Mouse (Mus musculus) megakaryocyte progenitor cell, adult 5-6 weeks (primary cell): ENCODE measurements at regions not wholly inside any gene's neighbourhood (a gene's known extent, or its start where the extent isn't known, plus 50 kb on each side); places are given as distances from the start of the nearest gene placed in this dataset.
A peak's percentile ranks its signal among the peaks of the same experiment; 100 is the strongest.

Source experiments
- ATAC-seq: replicated peaks from 2 replicates; pipeline ENCODE4 v1.8.0; 2016; ENCODE audit warnings: mild to moderate bottlenecking, moderate TSS enrichment, inconsistent platforms; ENCODE audit not compliant: poor library complexity

DNA sequence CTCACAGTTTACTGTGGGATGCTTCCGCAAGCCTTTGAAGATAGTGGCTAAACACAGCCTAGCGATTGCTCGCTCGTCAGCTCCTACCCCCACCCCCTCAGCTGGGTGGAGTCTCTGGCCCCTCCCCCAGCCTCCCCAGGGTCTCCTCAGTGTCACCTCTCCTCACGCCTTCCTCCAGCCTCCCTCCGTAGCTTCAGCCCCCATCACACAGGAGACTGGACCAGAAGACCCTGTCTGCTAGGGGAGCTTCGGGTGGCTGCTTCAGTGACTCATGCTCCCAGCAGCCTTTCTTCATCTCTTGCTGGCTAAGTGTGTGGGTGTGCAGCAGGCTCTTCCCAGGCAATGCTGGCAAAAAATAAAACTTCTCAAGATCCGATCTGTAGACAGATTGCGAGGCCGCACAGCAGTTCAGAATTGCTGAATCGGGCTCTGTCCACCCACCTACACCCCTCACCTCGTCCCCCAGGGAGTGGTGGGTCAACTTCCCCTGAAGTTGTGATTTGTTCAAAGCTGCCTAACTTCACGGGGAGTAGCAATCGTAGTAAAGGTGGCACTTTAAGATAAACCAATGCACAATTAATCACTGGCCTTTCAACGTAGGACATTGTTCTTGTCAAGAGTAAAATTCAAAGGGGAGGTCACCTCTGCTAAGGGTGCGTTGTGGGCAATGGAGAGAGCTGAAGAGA lies 61.2 kb upstream of the Ankrd28 start:
- ATAC-seq = no peak

DNA sequence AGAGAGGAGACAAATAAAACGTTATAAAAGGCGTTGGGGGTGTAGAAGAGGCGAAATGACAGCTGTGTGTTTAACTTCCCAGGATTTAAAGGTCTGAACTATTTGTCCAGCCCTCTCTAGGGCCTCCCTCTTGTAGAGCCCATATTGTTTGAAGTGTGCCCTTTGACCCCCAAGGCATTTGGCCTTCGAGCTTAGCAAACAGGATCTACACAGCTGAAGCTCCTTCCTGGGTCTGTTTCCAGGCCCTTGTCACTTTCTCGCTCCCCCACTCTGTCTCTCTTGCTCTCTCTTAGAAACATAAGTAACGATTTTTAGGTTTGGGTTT lies 61.7 kb upstream of the Ankrd28 start:
- ATAC-seq = no peak

DNA sequence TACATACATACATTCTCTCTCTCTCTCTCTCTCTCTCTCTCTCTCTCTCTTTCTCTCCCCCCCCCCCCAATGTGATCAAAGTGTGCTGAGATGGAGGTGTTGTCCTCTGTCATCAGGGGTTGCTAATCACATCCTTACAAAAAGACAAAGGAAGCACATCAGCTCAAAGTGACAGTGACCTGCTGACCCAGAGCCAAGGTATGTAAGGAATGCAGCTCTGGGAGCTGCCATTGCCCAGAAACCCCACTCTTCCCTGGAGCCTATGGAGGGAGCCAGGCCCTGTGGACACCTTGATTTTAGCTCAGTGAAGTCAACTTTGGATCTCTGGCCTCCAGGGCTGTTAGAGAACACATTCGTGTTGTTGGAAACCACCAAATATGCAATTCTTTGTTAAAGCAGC lies 66.0 kb upstream of the Ankrd28 start:
- ATAC-seq = no peak

DNA sequence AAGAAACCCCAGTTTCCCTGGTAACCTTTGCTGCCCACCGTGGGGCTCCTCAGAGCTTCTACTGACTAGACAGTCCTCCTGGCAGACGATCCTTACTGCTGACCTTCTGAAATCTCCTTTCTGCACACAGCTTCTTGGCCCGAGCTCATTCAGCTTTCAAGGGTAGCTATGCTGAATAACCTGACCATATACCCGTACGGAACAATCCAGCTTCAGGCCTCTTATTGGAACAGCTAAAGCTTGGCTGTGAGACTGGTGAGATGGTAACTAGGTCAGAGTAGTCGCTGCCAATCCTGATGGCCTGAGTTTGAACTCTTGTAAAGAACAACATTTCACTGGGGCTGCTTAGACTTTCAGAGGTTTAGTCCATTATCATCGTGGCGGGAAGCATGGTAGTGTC lies 69.1 kb upstream of the Ankrd28 start:
- ATAC-seq = no peak

DNA sequence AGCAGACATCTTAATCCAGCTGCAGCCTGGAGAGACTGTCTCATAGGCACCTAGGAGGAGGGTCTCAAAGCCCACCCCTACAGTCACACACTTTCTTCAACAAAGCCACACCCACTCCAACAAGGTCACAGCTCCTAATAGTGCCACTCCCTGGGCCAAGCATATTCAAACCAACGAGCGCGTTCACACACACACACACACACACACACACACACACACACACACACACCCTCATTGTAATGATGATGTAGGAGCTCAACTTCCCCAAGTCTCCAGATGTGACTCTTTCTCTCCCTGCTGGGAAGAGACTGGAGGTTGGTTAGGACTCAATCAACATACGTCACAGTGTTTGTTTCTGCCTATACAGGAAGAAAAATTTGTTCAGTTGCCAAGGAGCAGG lies 69.5 kb upstream of the Ankrd28 start:
- no peak for ATAC-seq

DNA sequence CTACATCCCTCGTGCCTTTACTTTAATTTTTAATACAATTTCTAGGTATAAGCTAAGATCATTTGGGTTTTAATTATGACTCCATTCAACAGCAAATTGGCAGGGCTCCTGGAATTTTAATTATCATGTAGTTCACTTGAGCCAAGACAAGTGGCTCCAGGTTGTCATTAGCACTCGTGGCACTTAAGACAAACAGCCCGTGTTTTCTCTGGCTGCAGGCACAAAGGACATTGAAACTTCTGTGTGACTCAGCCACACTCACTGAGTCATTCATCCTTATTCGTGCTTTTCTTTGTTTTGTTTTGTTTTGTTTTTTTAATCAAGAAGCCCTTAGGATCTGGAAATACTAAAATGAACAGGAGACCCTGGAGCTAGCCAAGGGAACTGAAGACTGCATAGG lies 71.5 kb upstream of the Ankrd28 start:
- no peak for ATAC-seq

DNA sequence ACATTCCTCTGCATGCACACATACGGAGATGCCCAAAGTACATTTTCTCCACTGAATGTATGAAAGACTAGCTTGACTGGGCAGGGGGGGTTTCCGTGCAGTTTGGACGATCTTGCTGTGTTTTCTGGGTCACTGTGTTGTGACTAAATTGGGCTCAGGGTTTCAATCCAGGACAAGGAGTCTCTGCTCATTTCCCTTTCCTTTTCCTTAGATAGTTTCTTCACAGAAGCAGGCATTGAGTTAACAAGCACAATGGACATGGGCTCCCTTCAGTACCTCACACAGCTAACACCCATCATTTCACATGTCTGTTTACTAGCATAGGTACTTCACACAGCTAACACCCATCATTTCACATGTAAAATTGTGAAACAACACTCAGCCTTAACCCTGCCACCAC lies 73.2 kb upstream of the Ankrd28 start:
- no peak for ATAC-seq

GRCm38 (mm10) chr14:31908591-31908990 lies 78.1 kb upstream of the Ankrd28 start:
- ATAC-seq = no peak

DNA sequence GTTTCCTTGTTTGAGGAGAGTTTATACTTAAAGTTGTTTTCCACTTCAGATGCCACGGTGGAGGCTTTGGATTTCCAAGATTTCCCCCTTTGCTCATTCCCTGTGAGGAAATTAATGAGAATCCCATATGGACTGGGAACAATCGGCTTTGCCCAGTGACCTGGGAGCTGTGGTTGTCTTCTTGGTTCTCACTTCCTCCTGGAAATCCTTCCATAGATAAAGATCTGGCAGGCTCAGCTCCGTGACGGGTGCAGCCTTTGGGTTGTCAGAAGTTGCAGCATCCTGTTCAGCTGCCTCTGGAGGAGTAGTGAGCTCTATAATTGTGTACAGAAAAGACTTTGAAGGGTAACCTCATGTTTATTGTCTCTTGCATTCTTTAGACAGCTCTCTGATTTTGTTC lies 78.8 kb upstream of the Ankrd28 start:
- ATAC-seq = no peak

DNA sequence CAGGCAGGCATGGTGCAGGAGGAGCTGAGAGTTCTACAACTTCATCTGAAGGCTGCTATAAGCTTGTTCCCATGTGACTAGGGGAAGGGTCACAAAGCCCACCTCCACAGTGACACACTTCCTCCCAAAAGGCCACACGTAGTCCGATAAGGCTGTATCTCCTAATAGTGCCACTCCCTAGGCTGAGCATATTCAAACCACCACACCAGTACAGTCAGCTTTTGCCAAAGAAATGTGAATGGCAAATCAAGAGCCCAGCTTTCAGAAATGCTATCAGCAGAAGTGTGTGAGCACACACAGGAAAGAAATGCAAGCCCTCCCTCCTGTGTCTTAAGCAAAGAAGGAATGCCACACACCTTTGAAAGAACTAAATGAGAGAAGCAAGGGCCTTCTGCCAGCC lies 80.4 kb upstream of the Ankrd28 start:
- ATAC-seq = no peak

DNA sequence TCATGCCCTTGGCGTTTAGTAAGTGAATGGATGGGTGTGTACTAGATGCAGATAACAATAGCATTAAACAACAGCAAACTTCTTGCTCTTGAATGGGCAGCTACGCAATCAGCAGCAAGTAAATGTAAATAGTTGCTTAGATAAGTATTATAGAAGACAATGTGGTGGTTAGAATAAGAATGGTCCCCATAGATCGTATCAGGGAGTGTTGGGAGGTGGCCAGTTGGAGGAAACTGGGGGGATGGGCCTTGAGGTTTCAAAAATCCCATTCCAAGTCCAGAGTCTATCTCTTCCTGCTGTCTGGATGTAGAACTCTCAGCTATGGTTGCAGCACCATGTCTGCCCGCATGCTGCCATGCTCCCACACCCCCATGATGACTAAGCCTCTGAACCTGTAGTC lies 88.0 kb upstream of the Ankrd28 start:
- ATAC-seq = no peak

DNA sequence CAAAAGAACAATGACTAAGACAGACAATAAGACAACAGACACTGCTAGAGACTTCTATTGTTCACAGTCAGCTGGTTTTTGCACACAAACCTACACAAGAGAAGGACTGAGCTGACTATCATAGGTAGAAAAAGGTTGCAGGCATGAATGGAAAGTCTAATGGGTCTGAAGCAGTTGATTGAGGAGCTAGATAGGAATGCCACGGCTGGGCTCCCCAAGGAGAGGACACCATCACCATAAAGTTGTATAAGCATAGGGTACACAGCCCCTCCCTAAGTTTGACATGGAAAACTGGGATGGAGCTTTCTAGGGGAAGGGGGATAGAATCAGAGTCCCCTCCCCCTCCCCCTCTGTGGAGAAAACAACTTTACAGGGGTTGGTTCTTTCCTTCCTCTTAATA lies 88.5 kb upstream of the Ankrd28 start:
- no peak for ATAC-seq

DNA sequence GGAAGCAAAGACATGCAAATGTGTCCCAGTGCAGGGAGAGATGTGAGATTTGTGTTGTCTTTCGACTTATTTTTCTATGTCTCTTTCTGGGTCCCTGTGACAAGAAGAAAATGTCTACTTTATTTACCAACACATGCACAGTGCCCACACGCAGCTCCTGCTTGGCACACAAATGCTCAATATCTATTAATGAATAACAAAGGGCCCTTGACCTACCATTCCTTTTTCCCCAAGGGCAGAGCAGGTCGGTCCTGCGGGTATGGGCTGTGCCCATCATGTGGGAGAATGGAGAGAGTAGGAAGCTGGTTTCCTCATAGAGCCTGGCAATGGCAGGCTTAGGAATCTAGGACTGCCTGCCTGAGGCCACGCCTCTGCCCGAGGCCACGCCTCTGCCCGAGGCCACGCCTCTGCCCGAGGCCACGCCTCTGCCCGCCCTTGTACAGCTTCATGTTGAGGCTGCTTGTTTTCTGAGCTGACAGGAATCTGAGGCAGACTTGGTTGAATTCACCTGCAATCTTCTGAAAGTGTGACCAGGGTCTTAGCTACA lies 98.8 kb upstream of the Ankrd28 start:
- peak; percentile 91 for ATAC-seq

DNA sequence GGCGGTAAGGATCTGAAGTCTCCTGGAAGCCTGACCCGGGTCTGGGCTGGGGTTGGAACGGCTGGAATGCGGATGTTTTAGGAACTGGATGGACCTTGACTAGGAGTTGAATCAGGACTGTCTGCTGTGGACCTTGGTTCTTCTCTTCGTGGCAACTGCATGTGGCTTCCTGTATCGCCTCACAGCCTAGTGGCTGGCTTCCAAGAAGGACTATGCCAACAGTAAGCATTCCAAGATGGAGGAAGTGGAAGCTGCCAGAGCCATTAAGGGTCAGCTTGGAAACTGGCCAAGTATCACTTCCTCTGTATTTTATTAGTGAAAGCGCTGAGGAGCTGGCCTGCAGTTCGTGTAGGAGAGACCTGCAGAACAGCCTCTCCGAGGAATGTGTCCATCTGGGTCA lies 98.4 kb upstream of the Galnt15 start:
- ATAC-seq = peak; percentile 80

DNA sequence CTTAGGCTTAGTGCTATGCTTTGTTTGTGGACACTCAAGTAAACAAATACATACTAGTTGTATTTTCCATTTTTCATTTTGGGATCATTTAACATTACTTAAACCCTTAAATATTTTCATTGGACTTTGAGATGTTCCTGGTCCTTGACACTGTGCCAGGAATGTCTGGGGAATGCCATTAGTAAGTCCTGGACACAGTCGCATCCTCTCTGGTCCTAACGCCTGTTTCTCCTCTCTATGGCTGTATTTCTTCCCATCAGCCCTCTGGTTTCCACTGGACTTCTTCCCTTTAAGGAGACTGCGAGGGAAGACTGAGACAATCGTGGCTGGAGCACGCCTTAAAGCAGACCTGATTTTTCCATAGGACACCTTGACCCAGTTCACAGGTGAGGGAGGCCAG lies 96.8 kb upstream of the Galnt15 start:
- no peak for ATAC-seq

DNA sequence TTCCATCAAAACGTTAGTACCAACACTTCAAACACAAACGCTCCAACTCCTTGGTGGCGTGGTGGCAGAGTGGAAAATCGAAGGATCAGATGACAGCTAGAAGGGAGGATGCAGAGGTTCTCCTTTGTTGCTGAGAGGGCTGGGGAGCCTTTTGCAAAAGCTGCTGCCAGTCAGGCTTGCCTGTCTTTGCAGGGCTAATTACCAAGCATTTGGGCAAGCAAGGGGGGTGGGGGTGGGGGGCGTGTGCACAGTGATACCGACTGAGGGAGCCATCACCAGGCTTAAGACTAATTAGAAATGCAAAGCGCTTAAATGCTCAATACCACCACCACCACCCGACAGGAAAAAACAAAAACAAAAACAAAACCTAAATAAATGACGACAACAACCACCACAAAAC lies 95.3 kb upstream of the Galnt15 start:
- ATAC-seq = no peak

- no peak for ATAC-seq
Measured at GRCm38 (mm10) chr14:31933841-31934271, 94.9 kb upstream of the Galnt15 start.

DNA sequence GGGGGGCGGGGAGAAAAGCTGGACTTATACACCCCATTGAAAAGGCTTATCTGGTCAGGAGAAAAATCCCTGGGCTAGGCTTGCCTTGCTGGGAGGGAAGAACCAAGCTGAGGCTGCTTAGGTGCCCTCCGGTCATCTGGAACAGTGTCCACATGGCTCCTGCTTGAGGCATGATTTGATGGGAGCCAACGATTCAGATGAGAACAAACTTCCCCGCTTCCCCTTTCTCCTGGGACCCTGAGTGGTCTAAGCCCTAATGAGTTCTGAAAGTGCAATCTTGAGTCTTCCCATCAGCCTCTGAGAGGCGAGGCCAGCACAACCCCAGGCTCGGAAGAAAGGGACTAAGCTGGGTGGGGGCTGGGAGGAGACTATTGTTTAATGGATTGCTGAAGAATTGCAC lies 94.5 kb upstream of the Galnt15 start:
- ATAC-seq = no peak

DNA sequence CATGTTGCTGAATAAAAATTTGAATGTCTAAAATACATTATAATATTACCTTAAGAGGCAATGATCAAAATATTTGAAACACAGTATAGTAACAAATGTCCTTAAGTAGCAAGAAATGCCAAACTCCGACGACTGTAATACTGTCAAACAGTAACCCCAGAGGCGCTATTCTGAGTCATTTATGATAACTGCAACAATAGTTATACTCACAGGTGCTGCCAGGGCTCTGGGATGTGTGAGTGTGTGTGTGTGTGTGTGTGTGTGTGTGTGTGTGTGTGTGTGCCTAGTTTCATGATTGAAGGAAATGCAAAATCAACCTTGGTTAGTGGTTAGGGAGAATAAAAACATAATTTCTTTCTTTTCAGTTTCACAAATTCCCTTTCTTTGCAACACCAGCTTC lies 94.0 kb upstream of the Galnt15 start:
- ATAC-seq = no peak

GRCm38 (mm10) chr14:31935411-31935810 lies 93.4 kb upstream of the Galnt15 start:
- no peak for ATAC-seq

GRCm38 (mm10) chr14:31936581-31936980 lies 92.2 kb upstream of the Galnt15 start:
- ATAC-seq = no peak

DNA sequence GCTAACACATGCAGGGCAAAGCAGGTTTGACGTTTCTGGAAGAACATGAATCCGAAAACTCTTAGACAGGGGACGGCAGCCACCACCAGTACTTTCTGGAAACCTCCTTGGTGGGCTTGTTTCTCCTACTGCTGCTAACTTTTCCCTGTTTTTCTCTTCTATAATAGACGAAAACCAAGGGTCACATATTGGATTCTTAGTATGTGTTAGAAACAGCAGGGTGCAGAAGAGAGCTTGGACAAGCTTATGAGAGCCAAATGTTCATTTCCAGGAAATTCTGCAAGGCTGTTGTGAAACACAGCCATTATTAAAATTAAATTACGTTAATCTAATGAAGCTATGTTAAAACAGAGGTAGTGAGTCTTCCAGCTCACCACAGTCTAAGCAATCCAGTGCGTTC lies 87.9 kb upstream of the Galnt15 start:
- ATAC-seq = no peak

DNA sequence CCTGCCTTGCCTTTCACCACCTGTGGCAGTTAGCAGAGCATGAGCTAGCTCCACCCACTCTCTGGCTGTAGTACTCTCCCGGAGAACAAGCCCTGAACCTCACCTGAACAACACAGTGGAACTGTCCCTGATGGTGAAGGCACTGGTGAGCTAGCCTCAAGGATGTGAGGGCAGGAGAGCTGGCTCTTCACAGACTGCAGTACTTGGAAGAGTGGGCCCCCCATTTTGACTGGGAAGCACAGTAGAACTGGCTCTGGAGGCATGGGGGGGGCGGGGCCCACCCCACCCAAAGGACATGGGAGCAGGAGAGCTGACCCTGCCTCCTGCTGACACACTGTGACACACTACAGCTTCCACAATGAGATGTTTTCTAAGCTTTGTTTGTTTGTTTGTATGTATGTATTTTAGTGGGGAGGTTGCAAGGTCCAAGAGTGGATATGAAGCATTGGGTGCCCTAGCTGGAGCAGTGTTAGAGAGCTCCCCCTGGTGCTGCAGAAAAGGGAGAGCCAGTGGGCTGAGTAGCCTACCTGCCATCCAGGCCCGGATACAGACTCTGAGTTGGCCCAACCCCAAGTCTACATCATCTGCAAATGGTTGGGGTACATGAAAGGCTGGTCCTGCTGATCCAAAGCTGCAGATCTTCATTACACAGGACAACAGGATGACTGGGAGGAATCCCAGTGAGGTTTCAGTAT lies 86.4 kb upstream of the Galnt15 start:
- peak; percentile 64 for ATAC-seq
